Comparison of ENCODE assay signal across 8 mouse cellular contexts in genomic region chr11:75459751-75460102, GRCm38 (mm10). TPM values are rescaled to one million over a fixed set of nuclear protein-coding genes. Genes with fewer than 3 reads are reported as not detected.
A peak's percentile ranks its signal among the peaks of the same experiment; 100 is the strongest.
DNase-seq lines count a peak whose midpoint lies in the region; ATAC-seq and TF ChIP-seq lines count a peak whose summit lies in the region.

No protein-coding gene starts in this region.

- H3K79me2 ChIP-seq in C2C12 (ENCODE audit: control insufficient read depth, insufficient read depth), result peaks cover 31% of the 10 kb centered on the region

- WGBS in heart, embryonic 10.5 days, result 15% methylated on average over 5 of the region's 5 CpGs
- 27% methylated on average over 5 of the region's 5 CpGs for WGBS in forebrain, embryonic 15.5 days
- WGBS in liver, embryonic 14.5 days (ENCODE audit: insufficient replicate concordance), result 10% methylated on average over 5 of the region's 5 CpGs

- H3K27ac ChIP-seq in heart, embryonic 10.5 days, result peak overlapping the region; percentile 91
- peak overlapping the region; percentile 85; the same call in 1 of the 2 replicates for H3K27ac ChIP-seq in forebrain, embryonic 15.5 days (replicated peaks)
- H3K27ac ChIP-seq in liver, embryonic 14.5 days, result peak overlapping the region; percentile 99

- TF ChIP-seq CTCF in C2C12 (IDR thresholded peaks at IDR 0.05; ENCODE audit: control insufficient read depth, insufficient read depth, insufficient read length), result no peak
- no peak for TF ChIP-seq CTCF in liver, embryonic 14.5 days (IDR thresholded peaks at IDR 0.05; ENCODE audit: low read depth)

- H3ac ChIP-seq in C2C12 (ENCODE audit: control insufficient read depth, insufficient read length, low read depth), result peak overlapping the region; percentile 44

- H3K27me3 ChIP-seq in heart, embryonic 10.5 days (ENCODE audit: insufficient read depth, poor library complexity, severe bottlenecking), result no peaks in the 10 kb centered on the region
- no peaks in the 10 kb centered on the region for H3K27me3 ChIP-seq in C2C12 (ENCODE audit: control insufficient read depth, insufficient read depth, insufficient read length)
- no peaks in the 10 kb centered on the region for H3K27me3 ChIP-seq in forebrain, embryonic 15.5 days
- no peaks in the 10 kb centered on the region for H3K27me3 ChIP-seq in liver, embryonic 14.5 days (ENCODE audit: control insufficient read depth, insufficient read depth, low read length)

- TF ChIP-seq EP300 in liver, embryonic 14.5 days (IDR thresholded peaks at IDR 0.05; ENCODE audit: low read depth), result no peak

- DNase-seq in heart, embryonic 10.5 days (ENCODE audit: low spot score), result peak; percentile 73
- no peak for DNase-seq in heart, adult 18-20 months
- no peak for DNase-seq in liver, embryonic 14.5 days (ENCODE audit: low read depth in 3 of 3, low spot score in 3 of 3)
- DNase-seq in adrenal gland, adult (ENCODE audit: inconsistent age in 2 of 2, low spot score in 1 of 2), result no peak
- no peak for DNase-seq in urinary bladder, postnatal 4 days (ENCODE audit: low spot score in 2 of 2)

- peaks cover 20% of the 10 kb centered on the region for H3K79me3 ChIP-seq in C2C12 (ENCODE audit: low read depth)

- peaks cover 12% of the 10 kb centered on the region for H3K36me3 ChIP-seq in heart, embryonic 10.5 days
- H3K36me3 ChIP-seq in C2C12 (ENCODE audit: control insufficient read depth, insufficient read depth), result peaks cover 16% of the 10 kb centered on the region
- no peaks in the 10 kb centered on the region for H3K36me3 ChIP-seq in forebrain, embryonic 15.5 days
- H3K36me3 ChIP-seq in liver, embryonic 14.5 days (replicated peaks; ENCODE audit: control insufficient read depth, insufficient read depth, low read depth), result peaks cover 10% of the 10 kb centered on the region

- peak overlapping the region; percentile 92 for H3K4me3 ChIP-seq in heart, embryonic 10.5 days
- peak overlapping the region; percentile 15 for H3K4me3 ChIP-seq in C2C12 (ENCODE audit: insufficient read depth, poor library complexity, severe bottlenecking)
- H3K4me3 ChIP-seq in forebrain, embryonic 15.5 days, result peak overlapping the region; percentile 72; the same call in 1 of the 2 replicates
- peak overlapping the region; percentile 35 to 66 for H3K4me3 ChIP-seq in liver, embryonic 14.5 days (ENCODE audit: insufficient read depth in 1 of 2, low read depth in 2 of 2, low read length in 2 of 2)

- no peak for ATAC-seq in forebrain, embryonic 15.5 days (replicated peaks)
- ATAC-seq in liver, embryonic 14.5 days (ENCODE audit: insufficient read depth), result no peak
- no peak for ATAC-seq in cerebellum, adult (ENCODE audit: insufficient number of reproducible peaks, low FRiP score, low TSS enrichment)

- H3K4me2 ChIP-seq in forebrain, embryonic 15.5 days (replicated peaks), result peak overlapping the region; percentile 74
- peak overlapping the region; percentile 100 for H3K4me2 ChIP-seq in liver, embryonic 14.5 days (ENCODE audit: low read depth)

- H3K9me3 ChIP-seq in heart, embryonic 10.5 days, result no peaks in the 10 kb centered on the region
- no peaks in the 10 kb centered on the region for H3K9me3 ChIP-seq in forebrain, embryonic 15.5 days
- H3K9me3 ChIP-seq in liver, embryonic 14.5 days (ENCODE audit: control insufficient read depth, low read length), result no peaks in the 10 kb centered on the region

- H3K4me1 ChIP-seq in heart, embryonic 10.5 days, result peaks cover 59% of the 10 kb centered on the region
- peaks cover 34% of the 10 kb centered on the region for H3K4me1 ChIP-seq in forebrain, embryonic 15.5 days
- peaks cover 42 to 57% of the 10 kb centered on the region in 2 experiments for H3K4me1 ChIP-seq in liver, embryonic 14.5 days (replicated peaks; ENCODE audit: control insufficient read depth in 2 of 2, insufficient read depth in 2 of 2, low read length in 1 of 2)

- H3K9ac ChIP-seq in forebrain, embryonic 15.5 days (replicated peaks), result 0 out of 2 replicates have a peak overlapping the region, but pooled peaks have one; percentile 3
- H3K9ac ChIP-seq in liver, embryonic 14.5 days (replicated peaks), result peak overlapping the region; percentile 2

TF ChIP-seq in C2C12, 6 proteins besides CTCF, POLR2A, EP300 and RAD21:
- TF ChIP-seq MYOD1 (IDR thresholded peaks at IDR 0.05; ENCODE audit: control insufficient read depth, insufficient read length, low read depth) (no peak), FOSL1 (IDR thresholded peaks at IDR 0.05; ENCODE audit: insufficient read depth, low read length, poor library complexity, severe bottlenecking) (no peak), CEBPB (IDR thresholded peaks at IDR 0.05; ENCODE audit: low read depth) (no peak), USF1 (IDR thresholded peaks at IDR 0.05; ENCODE audit: low read depth) (no peak), MAX (IDR thresholded peaks at IDR 0.05) (no peak), MYOG (IDR thresholded peaks at IDR 0.05; ENCODE audit: control insufficient read depth, extremely low read depth, insufficient read length) (no peak)

RNA-seq across cellular contexts. Expression of gene Tlcd2, which starts 1.8 kb away (rescaled TPM):
- polyA plus RNA-seq in heart, embryonic 10.5 days (2016; fragmentation: Nextera tagmentation; extraction: Ambion mirVana), result 12.8 and 21.3 TPM in 2 replicates
- 1 to 10 TPM; 2.4 to 4.9 TPM for total RNA-seq in heart, adult 18-20 months (2021)
- polyA plus RNA-seq in C2C12 (2012; fragmentation: generic; extraction: Trizol), result 1.5 TPM
- polyA plus RNA-seq in forebrain, embryonic 15.5 days (2015; fragmentation: Nextera tagmentation; extraction: Ambion mirVana), result 0.95 and 1.3 TPM in 2 replicates
- 7.3 and 8.2 TPM in 2 replicates for polyA plus RNA-seq in liver, embryonic 14.5 days (2012; rRNA removed)
- 11.9 and 13.0 TPM in 2 replicates for polyA plus RNA-seq in liver, embryonic 14.5 days (2014; fragmentation: Nextera tagmentation; extraction: Ambion mirVana)

RNA-seq across cellular contexts. Expression of gene Wdr81, which starts 5.2 kb away (rescaled TPM):
- polyA plus RNA-seq in heart, embryonic 10.5 days (2016; fragmentation: Nextera tagmentation; extraction: Ambion mirVana), result 6.9 and 7.6 TPM in 2 replicates
- 1 to 10 TPM; 7.6 to 8.3 TPM for total RNA-seq in heart, adult 18-20 months (2021)
- polyA plus RNA-seq in C2C12 (2012; fragmentation: generic; extraction: Trizol), result 21.6 TPM
- polyA plus RNA-seq in forebrain, embryonic 15.5 days (2015; fragmentation: Nextera tagmentation; extraction: Ambion mirVana), result 7.7 and 8.2 TPM in 2 replicates
- 15.3 and 16.4 TPM in 2 replicates for polyA plus RNA-seq in liver, embryonic 14.5 days (2012; rRNA removed)
- 14.6 and 15.8 TPM in 2 replicates for polyA plus RNA-seq in liver, embryonic 14.5 days (2014; fragmentation: Nextera tagmentation; extraction: Ambion mirVana)

RNA-seq across cellular contexts. Expression of gene Serpinf2, which starts 20.3 kb away (rescaled TPM):
- 3.6 and 98.2 TPM in 2 replicates for polyA plus RNA-seq in heart, embryonic 10.5 days (2016; fragmentation: Nextera tagmentation; extraction: Ambion mirVana)
- total RNA-seq in heart, adult 18-20 months (2021), result not detected
- polyA plus RNA-seq in C2C12 (2012; fragmentation: generic; extraction: Trizol), result 0.07 TPM
- polyA plus RNA-seq in forebrain, embryonic 15.5 days (2015; fragmentation: Nextera tagmentation; extraction: Ambion mirVana), result 0.22 TPM in 1 of 2 replicates, not detected in the other
- 474 and 506 TPM in 2 replicates for polyA plus RNA-seq in liver, embryonic 14.5 days (2012; rRNA removed)
- 304 and 336 TPM in 2 replicates for polyA plus RNA-seq in liver, embryonic 14.5 days (2014; fragmentation: Nextera tagmentation; extraction: Ambion mirVana)

RNA-seq across cellular contexts. Expression of gene Prpf8, which starts 26.9 kb away (rescaled TPM):
- polyA plus RNA-seq in heart, embryonic 10.5 days (2016; fragmentation: Nextera tagmentation; extraction: Ambion mirVana), result 49.2 and 53.7 TPM in 2 replicates
- 10 to 100 TPM; 86.5 to 92.7 TPM for total RNA-seq in heart, adult 18-20 months (2021)
- 104 TPM for polyA plus RNA-seq in C2C12 (2012; fragmentation: generic; extraction: Trizol)
- 55.0 and 58.3 TPM in 2 replicates for polyA plus RNA-seq in forebrain, embryonic 15.5 days (2015; fragmentation: Nextera tagmentation; extraction: Ambion mirVana)
- polyA plus RNA-seq in liver, embryonic 14.5 days (2012; rRNA removed), result 34.2 and 38.1 TPM in 2 replicates
- 34.2 and 42.2 TPM in 2 replicates for polyA plus RNA-seq in liver, embryonic 14.5 days (2014; fragmentation: Nextera tagmentation; extraction: Ambion mirVana)

RNA-seq across cellular contexts. Expression of gene Serpinf1, which starts 37.2 kb away (rescaled TPM):
- polyA plus RNA-seq in heart, embryonic 10.5 days (2016; fragmentation: Nextera tagmentation; extraction: Ambion mirVana), result 53.6 and 168 TPM in 2 replicates
- total RNA-seq in heart, adult 18-20 months (2021), result 10 to 100 TPM; 16.0 to 21.0 TPM
- 1,152 TPM for polyA plus RNA-seq in C2C12 (2012; fragmentation: generic; extraction: Trizol)
- 21.4 and 27.2 TPM in 2 replicates for polyA plus RNA-seq in forebrain, embryonic 15.5 days (2015; fragmentation: Nextera tagmentation; extraction: Ambion mirVana)
- polyA plus RNA-seq in liver, embryonic 14.5 days (2012; rRNA removed), result 104 and 128 TPM in 2 replicates
- 145 and 166 TPM in 2 replicates for polyA plus RNA-seq in liver, embryonic 14.5 days (2014; fragmentation: Nextera tagmentation; extraction: Ambion mirVana)

Comparison
In these comparisons a context has a peak if more than half of its experiments do, and no peak if none do; other contexts are left out.
1. H3K4me3 ChIP-seq: peak in every context shown above with its lines; median percentile 92 in heart, embryonic 10.5 days; 72 in forebrain, embryonic 15.5 days; 50 in liver, embryonic 14.5 days; 15 in C2C12.